Mouse (Mus musculus) heart, adult 2 months (tissue): ENCODE measurements around the gene Epb41l2.

Experiments
- CTCF ChIP-seq: fragments of 200-600 bp; IDR thresholded peaks from 2 replicates; pipeline ENCODE4 v1.8.1; 2022; ENCODE audit warnings: antibody characterized with exemption, mild to moderate bottlenecking, moderate library complexity
- EP300 ChIP-seq: fragments of 200-500 bp; IDR thresholded peaks from 2 replicates; pipeline ENCODE4 v1.6.1; 2011; ENCODE audit warnings: low read depth, low read length, control low read depth; ENCODE audit not compliant: insufficient read depth
- POLR2A ChIP-seq: fragments of 200-500 bp; IDR thresholded peaks from 2 replicates; pipeline ENCODE4 v1.6.1; 2011; ENCODE audit warnings: mild to moderate bottlenecking, low read depth, low read length, control low read depth; ENCODE audit not compliant: insufficient read depth

DNA sequence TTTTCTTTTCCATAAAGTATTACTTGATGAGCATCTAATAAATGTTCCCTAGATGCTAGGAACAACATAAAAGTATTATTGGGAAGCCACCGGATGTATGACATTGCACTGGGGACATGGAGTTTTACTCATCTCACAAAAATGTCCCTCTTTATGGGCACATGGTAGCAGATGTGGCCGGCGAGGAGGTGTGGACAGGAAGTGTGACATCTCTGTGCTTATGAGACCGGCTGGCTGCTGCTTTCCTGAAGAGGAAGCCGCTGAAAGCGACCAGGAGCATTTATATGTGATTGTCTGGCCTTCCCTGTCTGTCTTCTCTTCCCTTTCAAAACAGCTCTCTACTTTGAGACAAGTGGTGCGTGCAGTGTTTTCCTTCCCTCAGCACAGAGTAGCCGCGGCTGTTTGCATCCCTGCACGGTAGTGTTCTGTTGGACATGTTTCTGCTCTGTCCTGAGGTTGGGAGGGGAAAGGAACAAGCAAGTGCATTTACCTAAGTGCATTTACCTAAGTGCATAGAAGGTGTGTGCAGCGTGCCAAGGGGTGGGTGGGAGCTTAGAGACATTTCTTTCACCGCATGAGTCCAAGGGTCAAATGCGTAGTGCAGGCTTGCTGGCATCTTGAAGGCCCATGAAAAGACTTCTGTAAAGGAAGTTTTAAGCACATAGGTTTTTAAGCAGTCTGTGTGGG is 74.9 kb downstream of the Epb41l2 start:
- TF ChIP-seq CTCF: no peak
- TF ChIP-seq POLR2A: 0 out of 2 replicates have a peak, but pooled peaks have one; percentile 28
- 0 out of 2 replicates have a peak, but pooled peaks have one; percentile 65 for TF ChIP-seq EP300
